Mouse (Mus musculus) midbrain, embryonic 11.5 days (tissue): ENCODE measurements at regions not wholly inside any gene's neighbourhood (a gene's known extent, or its start where the extent isn't known, plus 50 kb on each side); places are given as distances from the start of the nearest gene placed in this dataset.
"Not testable (repeated sequence)": the region's sequence is repeated elsewhere in the genome, so short reads cannot be mapped to it uniquely, and the experiment has no call there.

Experiments used
- ATAC-seq: fragments of 200-750 bp; cut with Nextera tagmentation; 2 replicates; pipeline ENCODE4 v1.8.0; 2017; ENCODE audit warnings: moderate TSS enrichment, moderate library complexity; ENCODE audit not compliant: low FRiP score
- DNase-seq: peaks from one replicate; pipeline ENCODE4 v3.0.0; 2015; ENCODE audit warnings: low spot score; ENCODE audit errors: missing footprints
- H3K27ac ChIP-seq: fragments of 300-500 bp; sonication (generic); 2 replicates; pipeline ENCODE4 v1.5.1; 2014; ENCODE audit warnings: low read depth, low read length
- H3K27me3 ChIP-seq: fragments of 300-500 bp; sonication (generic); 2 replicates; pipeline ENCODE4 v1.6.1; 2014; ENCODE audit warnings: mild to moderate bottlenecking, low read length, moderate library complexity, mixed read lengths; ENCODE audit not compliant: control insufficient read depth, insufficient read depth
- H3K36me3 ChIP-seq: fragments of 300-500 bp; sonication (generic); 2 replicates; pipeline ENCODE4 v1.6.1; 2014; ENCODE audit warnings: mild to moderate bottlenecking, low read length, moderate library complexity, mixed read lengths; ENCODE audit not compliant: control insufficient read depth, insufficient read depth
- H3K4me1 ChIP-seq: fragments of 300-500 bp; sonication (generic); 2 replicates; pipeline ENCODE4 v1.6.1; 2014; ENCODE audit warnings: low read length; ENCODE audit not compliant: control insufficient read depth, insufficient read depth
- H3K4me2 ChIP-seq: fragments of 300-500 bp; sonication (generic); 2 replicates; pipeline ENCODE4 v1.6.1; 2014; ENCODE audit warnings: mild to moderate bottlenecking, moderate library complexity
- H3K4me3 ChIP-seq: fragments of 300-500 bp; sonication (generic); 2 replicates; pipeline ENCODE4 v1.5.1; 2014; ENCODE audit warnings: low read depth, low read length
- H3K9ac ChIP-seq: fragments of 300-500 bp; sonication (generic); 2 replicates; pipeline ENCODE4 v1.6.1; 2014; ENCODE audit warnings: low read length
- H3K9me3 ChIP-seq: fragments of 300-500 bp; sonication (generic); 2 replicates; pipeline ENCODE4 v1.6.1; 2016; ENCODE audit warnings: low read length; ENCODE audit not compliant: control insufficient read depth
- WGBS: fragments of 180-500 bp; shearing (Covaris S2); extraction: QIAGEN DNeasy Blood & Tissue Kit; methylation state at CpG from one replicate; pipeline ENCODE4 v1.1.7; 2014; 5-methylcytosine and 5-hydroxymethylcytosine counted together

DNA sequence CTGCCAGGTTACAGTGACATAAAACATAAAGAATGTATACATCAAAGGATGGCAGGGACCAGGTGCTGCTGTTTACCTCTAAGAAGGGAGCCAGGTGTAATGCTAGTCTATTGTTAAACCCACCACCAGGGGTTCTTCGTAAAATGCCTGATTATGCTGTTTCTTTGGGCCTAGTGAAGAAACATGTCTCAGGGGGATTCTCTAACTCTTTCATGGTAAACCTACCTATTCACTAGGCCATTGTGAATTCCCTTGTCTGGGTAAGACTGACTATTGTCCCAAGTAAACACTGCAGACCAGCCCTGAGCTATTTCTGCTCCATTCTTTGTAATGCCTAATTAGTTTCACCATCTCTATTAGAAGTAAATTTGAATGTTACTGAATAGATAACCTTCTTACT, 194.3 kb upstream of the Tmem47 start:
- 80% methylated on average over 1 of the region's 1 CpGs for WGBS
- not testable (repeated sequence) for H3K27me3 ChIP-seq, H3K9ac ChIP-seq, H3K4me1 ChIP-seq, ATAC-seq, H3K4me3 ChIP-seq, H3K36me3 ChIP-seq, DNase-seq, H3K9me3 ChIP-seq, H3K4me2 ChIP-seq, H3K27ac ChIP-seq

DNA sequence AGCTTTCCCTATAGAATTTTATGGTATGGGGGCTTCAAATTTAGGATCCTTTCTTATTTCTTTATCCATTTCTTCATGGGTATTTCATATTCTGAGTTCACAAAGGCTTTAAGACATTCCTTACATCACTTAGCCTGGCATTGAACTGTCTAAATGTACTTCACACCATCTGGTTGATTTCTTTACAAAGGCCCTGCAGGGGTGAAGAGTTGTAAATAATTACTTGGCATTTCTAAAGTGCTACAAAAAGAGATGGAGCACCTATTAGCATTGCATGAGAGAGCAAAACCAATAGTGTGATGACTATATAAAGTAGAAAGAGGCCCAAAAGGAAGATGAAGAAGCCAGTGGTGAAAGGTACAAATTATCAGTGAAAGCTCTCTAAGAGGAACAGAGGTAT, 169.0 kb upstream of the Tmem47 start:
- DNase-seq = no peak
- no peaks in the 10 kb centered on the region for H3K36me3 ChIP-seq
- H3K4me3 ChIP-seq = no peak overlapping the region
- H3K4me1 ChIP-seq = no peaks in the 10 kb centered on the region
- H3K9me3 ChIP-seq = no peaks in the 10 kb centered on the region
- H3K9ac ChIP-seq = no peak overlapping the region
- H3K4me2 ChIP-seq = no peak overlapping the region
- ATAC-seq = peak; percentile 68
- H3K27me3 ChIP-seq = no peaks in the 10 kb centered on the region
- no peak overlapping the region for H3K27ac ChIP-seq

DNA sequence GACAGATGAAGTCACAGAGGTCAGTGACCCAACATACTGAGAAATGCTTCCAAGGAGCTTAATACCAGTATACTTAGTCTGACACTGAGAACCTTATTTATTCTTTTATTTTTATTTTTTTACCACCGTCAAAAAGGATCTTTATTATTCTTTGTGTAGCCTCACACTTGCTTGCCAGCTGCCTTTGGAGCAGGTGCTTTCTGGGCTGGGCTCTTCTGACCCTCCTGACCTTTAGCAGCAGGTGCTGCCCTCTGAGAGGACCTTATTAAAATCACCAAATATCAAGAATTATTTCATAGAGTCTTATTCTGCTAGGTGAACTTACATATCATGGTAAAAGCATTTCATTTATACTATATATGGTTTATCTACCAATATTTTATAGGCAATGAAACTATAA, 137.8 kb upstream of the Tmem47 start:
- no peaks in the 10 kb centered on the region for H3K27me3 ChIP-seq
- H3K9me3 ChIP-seq = no peaks in the 10 kb centered on the region
- H3K4me3 ChIP-seq = no peak overlapping the region
- no peak for ATAC-seq
- no peak overlapping the region for H3K27ac ChIP-seq
- DNase-seq = no peak
- no peaks in the 10 kb centered on the region for H3K4me1 ChIP-seq
- no peak overlapping the region for H3K9ac ChIP-seq
- no peak overlapping the region for H3K4me2 ChIP-seq
- WGBS = 32% methylated on average over 1 of the region's 1 CpGs
- no peaks in the 10 kb centered on the region for H3K36me3 ChIP-seq
